Mouse (Mus musculus): ENCODE measurements around the gene Disp2. TPM values are rescaled to one million over a fixed set of nuclear protein-coding genes. Genes with fewer than 3 reads are reported as not detected.

The Disp2 gene
- polyA plus RNA-seq, 1 experiment from 2014 or later = 2.3 TPM

DNA sequence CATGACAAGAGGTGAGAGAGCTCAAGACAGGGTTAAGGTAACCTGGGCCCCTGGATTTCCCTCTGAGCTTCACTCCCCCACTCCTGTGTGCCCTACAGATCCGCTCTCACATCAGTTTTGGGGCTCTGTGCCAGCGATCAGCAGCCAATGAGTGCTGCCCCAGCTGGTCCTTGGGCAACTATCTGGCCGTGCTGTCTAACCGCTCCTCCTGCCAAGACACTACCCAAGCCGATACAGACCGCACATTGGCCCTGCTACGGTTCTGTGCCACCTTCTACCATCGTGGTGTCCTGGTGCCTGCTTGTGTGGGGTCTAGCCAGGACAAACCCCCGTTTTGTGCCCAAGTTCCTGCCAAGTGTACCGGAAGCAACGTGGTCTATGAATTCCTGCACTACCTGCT is 10.0 kb downstream of the Disp2 start:
- WGBS = 90% methylated on average over 11 of the region's 11 CpGs
- no peak for ATAC-seq (ENCODE audit: low read depth)

GRCm38 (mm10) chr2:118790221-118790550 is 10.7 kb downstream of the Disp2 start:
- H3K27me3 ChIP-seq (replicated peaks; ENCODE audit: control insufficient read depth, insufficient read depth, low read length) = no peaks in the 10 kb centered on the region
- no peak overlapping the region for H3K4me3 ChIP-seq (ENCODE audit: low read depth, low read length)
- WGBS = 54% methylated on average over 12 of the region's 12 CpGs
- H3K9me3 ChIP-seq (ENCODE audit: control insufficient read depth, low read length) = no peaks in the 10 kb centered on the region
- DNase-seq (ENCODE audit: low spot score) (no peak), ATAC-seq (ENCODE audit: low read depth) (no peak)
- H3K4me1 ChIP-seq (ENCODE audit: control insufficient read depth, insufficient read depth, low read length) = no peaks in the 10 kb centered on the region; the same call in 1 of the 2 replicates
- H3K9ac ChIP-seq (ENCODE audit: low read depth, low read length) = no peak overlapping the region
- no peak overlapping the region for H3K27ac ChIP-seq (replicated peaks; ENCODE audit: low read depth, low read length)
- peak overlapping the region; percentile 39 for H3K4me2 ChIP-seq (ENCODE audit: low read depth, low read length)
- H3K36me3 ChIP-seq (ENCODE audit: control insufficient read depth, insufficient read depth, low read length) = no peaks in the 10 kb centered on the region

More for the DNA sequence above, 10.0 kb downstream of the Disp2 start:
- H3K9ac ChIP-seq (ENCODE audit: low read depth, low read length) = no peak overlapping the region
- H3K4me3 ChIP-seq (ENCODE audit: low read depth, low read length) = no peak overlapping the region
- no peak overlapping the region for H3K27ac ChIP-seq (replicated peaks; ENCODE audit: low read depth, low read length)
- no peak for DNase-seq (ENCODE audit: low spot score)
- H3K36me3 ChIP-seq (ENCODE audit: control insufficient read depth, insufficient read depth, low read length) = no peaks in the 10 kb centered on the region
- no peaks in the 10 kb centered on the region for H3K27me3 ChIP-seq (replicated peaks; ENCODE audit: control insufficient read depth, insufficient read depth, low read length)
- H3K4me1 ChIP-seq (ENCODE audit: control insufficient read depth, insufficient read depth, low read length) = no peaks in the 10 kb centered on the region; the same call in 1 of the 2 replicates
- no peaks in the 10 kb centered on the region for H3K9me3 ChIP-seq (ENCODE audit: control insufficient read depth, low read length)
- no peak overlapping the region for H3K4me2 ChIP-seq (ENCODE audit: low read depth, low read length)

- Histone ChIP-seq H3K4me2 (ENCODE audit: low read depth, low read length) (peak overlapping the region; percentile 39), H3K36me3 (ENCODE audit: control insufficient read depth, insufficient read depth, low read length) (no peaks in the 10 kb centered on the region), H3K27me3 (replicated peaks; ENCODE audit: control insufficient read depth, insufficient read depth, low read length) (no peaks in the 10 kb centered on the region), H3K27ac (replicated peaks; ENCODE audit: low read depth, low read length) (no peak overlapping the region), H3K9me3 (ENCODE audit: control insufficient read depth, low read length) (no peaks in the 10 kb centered on the region), H3K9ac (ENCODE audit: low read depth, low read length) (no peak overlapping the region), H3K4me1 (ENCODE audit: control insufficient read depth, insufficient read depth, low read length) (no peaks in the 10 kb centered on the region; the same call in 1 of the 2 replicates), H3K4me3 (ENCODE audit: low read depth, low read length) (peak overlapping the region; percentile 8; the same call in 1 of the 2 replicates)
- ATAC-seq (ENCODE audit: low read depth) (peak; percentile 67), DNase-seq (ENCODE audit: low spot score) (peak; percentile 50)
- WGBS = 24% methylated on average over 44 of the region's 44 CpGs
Measured at GRCm38 (mm10) chr2:118790551-118791525, 11.3 kb downstream of the Disp2 start.

DNA sequence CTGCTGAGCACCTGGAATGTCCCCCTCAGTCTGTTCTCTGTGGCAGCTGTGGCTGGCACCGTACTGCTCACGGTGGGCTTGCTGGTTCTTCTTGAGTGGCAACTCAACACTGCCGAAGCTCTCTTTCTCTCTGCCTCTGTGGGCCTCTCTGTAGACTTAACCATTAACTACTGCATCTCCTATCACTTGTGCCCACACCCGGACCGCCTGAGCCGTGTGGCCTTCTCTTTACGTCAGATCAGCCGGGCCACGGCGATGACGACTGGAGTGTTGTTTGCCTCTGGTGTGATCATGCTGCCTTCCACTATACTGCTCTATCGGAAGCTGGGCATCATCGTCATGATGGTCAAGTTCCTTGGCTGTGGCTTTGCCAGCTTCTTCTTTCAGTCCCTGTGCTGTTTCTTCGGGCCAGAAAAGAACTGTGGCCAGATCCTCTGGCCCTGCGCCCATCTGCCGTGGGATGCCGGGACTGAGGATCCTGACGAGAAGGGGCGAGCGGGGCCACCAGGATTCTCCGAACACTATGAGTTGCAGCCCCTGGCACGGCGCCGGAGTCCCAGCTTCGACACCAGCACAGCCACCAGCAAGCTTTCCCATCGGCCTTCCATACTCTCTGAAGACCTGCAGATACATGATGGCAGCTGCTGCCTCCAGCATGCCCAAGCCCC is 12.2 kb downstream of the Disp2 start:
- no peak for ATAC-seq (ENCODE audit: low read depth)
- H3K9ac ChIP-seq (ENCODE audit: low read depth, low read length) = no peak overlapping the region
- H3K9me3 ChIP-seq (ENCODE audit: control insufficient read depth, low read length) = no peaks in the 10 kb centered on the region
- no peaks in the 10 kb centered on the region for H3K27me3 ChIP-seq (replicated peaks; ENCODE audit: control insufficient read depth, insufficient read depth, low read length)
- 93% methylated on average over 26 of the region's 26 CpGs for WGBS
- no peaks in the 10 kb centered on the region for H3K36me3 ChIP-seq (ENCODE audit: control insufficient read depth, insufficient read depth, low read length)
- no peak overlapping the region for H3K4me2 ChIP-seq (ENCODE audit: low read depth, low read length)
- H3K4me3 ChIP-seq (ENCODE audit: low read depth, low read length) = no peak overlapping the region
- H3K4me1 ChIP-seq (ENCODE audit: control insufficient read depth, insufficient read depth, low read length) = no peaks in the 10 kb centered on the region; the same call in 1 of the 2 replicates
- H3K27ac ChIP-seq (replicated peaks; ENCODE audit: low read depth, low read length) = no peak overlapping the region
- DNase-seq (ENCODE audit: low spot score) = no peak

GRCm38 (mm10) chr2:118792259-118792613 is 12.7 kb downstream of the Disp2 start:
- Histone ChIP-seq H3K4me1 (ENCODE audit: control insufficient read depth, insufficient read depth, low read length) (no peaks in the 10 kb centered on the region; the same call in 1 of the 2 replicates), H3K27ac (replicated peaks; ENCODE audit: low read depth, low read length) (no peak overlapping the region), H3K9ac (ENCODE audit: low read depth, low read length) (no peak overlapping the region), H3K9me3 (ENCODE audit: control insufficient read depth, low read length) (no peaks in the 10 kb centered on the region), H3K4me2 (ENCODE audit: low read depth, low read length) (no peak overlapping the region), H3K36me3 (ENCODE audit: control insufficient read depth, insufficient read depth, low read length) (no peaks in the 10 kb centered on the region), H3K27me3 (replicated peaks; ENCODE audit: control insufficient read depth, insufficient read depth, low read length) (no peaks in the 10 kb centered on the region), H3K4me3 (ENCODE audit: low read depth, low read length) (no peak overlapping the region)
- no peak for ATAC-seq (ENCODE audit: low read depth)
- 77% methylated on average over 4 of the region's 4 CpGs for WGBS
- no peak for DNase-seq (ENCODE audit: low spot score)

DNA sequence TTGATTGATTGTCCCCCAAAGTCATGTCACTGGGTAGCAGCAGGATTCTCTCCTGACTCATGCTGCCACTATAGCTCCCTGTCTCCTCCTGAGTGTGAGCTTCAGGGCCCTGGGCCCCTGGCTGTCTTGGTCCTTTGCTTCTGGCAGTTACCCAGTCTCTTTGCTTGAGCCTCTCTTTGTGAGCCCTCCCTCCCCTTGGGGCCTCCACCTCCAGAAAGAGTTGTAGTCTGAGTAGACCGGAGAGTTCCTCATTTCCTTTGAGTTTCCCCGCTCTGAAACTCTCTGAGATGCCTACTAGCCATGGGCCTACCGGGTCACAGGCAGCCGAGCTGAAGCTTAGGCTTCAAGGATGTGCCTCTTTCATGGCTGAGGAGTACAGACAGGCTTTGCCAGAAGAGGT is 14.1 kb downstream of the Disp2 start:
- Histone ChIP-seq H3K4me3 (ENCODE audit: low read depth, low read length) (no peak overlapping the region), H3K4me1 (ENCODE audit: control insufficient read depth, insufficient read depth, low read length) (no peaks in the 10 kb centered on the region; the same call in 1 of the 2 replicates), H3K27me3 (replicated peaks; ENCODE audit: control insufficient read depth, insufficient read depth, low read length) (no peaks in the 10 kb centered on the region), H3K36me3 (ENCODE audit: control insufficient read depth, insufficient read depth, low read length) (no peaks in the 10 kb centered on the region), H3K27ac (replicated peaks; ENCODE audit: low read depth, low read length) (no peak overlapping the region), H3K9me3 (ENCODE audit: control insufficient read depth, low read length) (peaks cover 5% of the 10 kb centered on the region; the same call in 1 of the 2 replicates), H3K9ac (ENCODE audit: low read depth, low read length) (no peak overlapping the region), H3K4me2 (ENCODE audit: low read depth, low read length) (no peak overlapping the region)
- WGBS = 78% methylated on average over 4 of the region's 4 CpGs
- DNase-seq (ENCODE audit: low spot score) = no peak
- no peak for ATAC-seq (ENCODE audit: low read depth)

DNA sequence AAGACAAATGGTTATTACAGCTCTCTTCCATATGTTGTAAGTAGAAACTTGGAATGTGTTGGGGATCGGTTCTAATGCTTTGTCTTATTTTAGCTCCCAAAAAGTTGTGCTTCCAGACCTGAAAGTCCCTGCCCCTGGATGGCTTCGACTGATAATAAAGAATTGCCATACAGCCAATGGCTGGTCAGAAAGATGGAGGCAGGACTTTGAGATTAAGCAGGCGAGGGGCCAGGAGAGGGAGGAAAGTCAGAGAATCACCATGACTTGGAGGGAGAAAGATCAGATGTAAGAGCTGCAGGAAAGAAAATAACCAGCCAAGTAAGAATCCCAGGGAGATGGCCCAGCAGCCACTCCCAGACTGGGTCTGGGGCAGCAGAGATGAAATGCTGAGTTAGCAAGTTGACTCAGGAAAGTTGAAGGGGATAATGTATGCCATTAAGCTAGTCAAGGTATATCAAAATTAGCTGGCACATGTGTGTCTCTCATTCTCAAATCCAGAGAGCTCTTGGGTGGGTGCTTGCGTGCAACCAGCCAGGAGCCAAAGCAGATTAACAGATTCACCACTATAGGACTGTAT is 23.1 kb downstream of the Disp2 start:
- no peak overlapping the region for H3K9ac ChIP-seq (ENCODE audit: low read depth, low read length)
- 67% methylated on average over 4 of the region's 4 CpGs for WGBS
- DNase-seq (ENCODE audit: low spot score) (no peak), ATAC-seq (ENCODE audit: low read depth) (no peak)
- H3K4me1 ChIP-seq (ENCODE audit: control insufficient read depth, insufficient read depth, low read length) = no peaks in the 10 kb centered on the region
- no peaks in the 10 kb centered on the region for H3K27me3 ChIP-seq (replicated peaks; ENCODE audit: control insufficient read depth, insufficient read depth, low read length)
- peaks cover 5% of the 10 kb centered on the region; the same call in 1 of the 2 replicates for H3K9me3 ChIP-seq (ENCODE audit: control insufficient read depth, low read length)
- H3K4me3 ChIP-seq (ENCODE audit: low read depth, low read length) = no peak overlapping the region
- no peak overlapping the region for H3K27ac ChIP-seq (replicated peaks; ENCODE audit: low read depth, low read length)
- H3K36me3 ChIP-seq (ENCODE audit: control insufficient read depth, insufficient read depth, low read length) = no peaks in the 10 kb centered on the region
- H3K4me2 ChIP-seq (ENCODE audit: low read depth, low read length) = no peak overlapping the region

GRCm38 (mm10) chr2:118804474-118804873 is 25.0 kb downstream of the Disp2 start:
- Histone ChIP-seq H3K27me3 (replicated peaks; ENCODE audit: control insufficient read depth, insufficient read depth, low read length) (no peaks in the 10 kb centered on the region), H3K4me3 (ENCODE audit: low read depth, low read length) (no peak overlapping the region), H3K36me3 (ENCODE audit: control insufficient read depth, insufficient read depth, low read length) (no peaks in the 10 kb centered on the region), H3K4me1 (ENCODE audit: control insufficient read depth, insufficient read depth, low read length) (no peaks in the 10 kb centered on the region), H3K9me3 (ENCODE audit: control insufficient read depth, low read length) (no peaks in the 10 kb centered on the region), H3K27ac (replicated peaks; ENCODE audit: low read depth, low read length) (no peak overlapping the region), H3K4me2 (ENCODE audit: low read depth, low read length) (no peak overlapping the region), H3K9ac (ENCODE audit: low read depth, low read length) (no peak overlapping the region)
- DNase-seq (ENCODE audit: low spot score) (no peak), ATAC-seq (ENCODE audit: low read depth) (no peak)
- WGBS = 73% methylated on average over 2 of the region's 2 CpGs

Measured in embryonic facial prominence, embryonic 14.5 days (tissue).